Mouse (Mus musculus): ENCODE results near the gene Polr2b.

GRCm38 (mm10) chr5:77357405-77358149 is 47.6 kb downstream of the Polr2b start:
- TF ChIP-seq CTCF (IDR thresholded peaks at IDR 0.05; ENCODE audit: insufficient read depth, low read depth, low read length) (no peak), POLR2A (IDR thresholded peaks at IDR 0.05; ENCODE audit: insufficient read depth, low read depth, low read length) (no peak)

Data from olfactory bulb, adult 2 months (tissue).